Mouse (Mus musculus) kidney, adult 9 months (tissue): Measurements from ENCODE around the gene Ccer1.
A peak's percentile ranks its signal among the peaks of the same experiment; 100 is the strongest.
"Not testable (repeated sequence)": the region's sequence is repeated elsewhere in the genome, so short reads cannot be mapped to it uniquely, and the experiment has no call there.

ENCODE experiments used
- DNase-seq: peaks from one replicate; pipeline ENCODE4 v3.0.0; 2022

Ccer1 gene

GRCm38 (mm10) chr10:97692913-97693312 is at the start of gene Ccer1:
Gene Ccer1 (plus strand): TSS chr10:97693059.
- DNase-seq: no peak

- no peak for DNase-seq
Observed at GRCm38 (mm10) chr10:97643768-97644167, 49.1 kb upstream of the Ccer1 start, which contains the start of gene Epyc. Gene Epyc (plus strand): TSS chr10:97644068.

- no peak for DNase-seq
Observed at GRCm38 (mm10) chr10:97650334-97650733, 42.5 kb upstream of the Ccer1 start.

- DNase-seq: no peak
Observed at GRCm38 (mm10) chr10:97659489-97659888, 33.4 kb upstream of the Ccer1 start.

GRCm38 (mm10) chr10:97668656-97669055 is 24.2 kb upstream of the Ccer1 start:
- no peak for DNase-seq

GRCm38 (mm10) chr10:97670202-97670601 is 22.7 kb upstream of the Ccer1 start:
- DNase-seq: peak; percentile 14

GRCm38 (mm10) chr10:97673239-97673638 is 19.6 kb upstream of the Ccer1 start:
- DNase-seq: no peak

- no peak for DNase-seq
Observed at GRCm38 (mm10) chr10:97682981-97683380, 9.9 kb upstream of the Ccer1 start.

GRCm38 (mm10) chr10:97687198-97687597 is 5.7 kb upstream of the Ccer1 start:
- DNase-seq: no peak

GRCm38 (mm10) chr10:97689425-97689824 is 3.4 kb upstream of the Ccer1 start:
- DNase-seq: no peak

GRCm38 (mm10) chr10:97693398-97694135 is 708 bp downstream of the Ccer1 start:
- DNase-seq: no peak

GRCm38 (mm10) chr10:97702321-97702720 is 9.5 kb downstream of the Ccer1 start:
- DNase-seq: no peak

GRCm38 (mm10) chr10:97704562-97704961 is 11.7 kb downstream of the Ccer1 start:
- peak; percentile 54 for DNase-seq

GRCm38 (mm10) chr10:97712687-97713086 is 19.8 kb downstream of the Ccer1 start:
- DNase-seq: peak; percentile 17

- DNase-seq: no peak
Observed at GRCm38 (mm10) chr10:97714584-97714983, 21.7 kb downstream of the Ccer1 start.

GRCm38 (mm10) chr10:97715289-97715906 is 22.5 kb downstream of the Ccer1 start:
- DNase-seq: no peak

GRCm38 (mm10) chr10:97717233-97717632 is 24.4 kb downstream of the Ccer1 start:
- DNase-seq: no peak

GRCm38 (mm10) chr10:97718021-97718420 is 25.2 kb downstream of the Ccer1 start:
- no peak for DNase-seq

GRCm38 (mm10) chr10:97720625-97721024 is 27.8 kb downstream of the Ccer1 start:
- DNase-seq: peak; percentile 3

GRCm38 (mm10) chr10:97722709-97723108 is 29.9 kb downstream of the Ccer1 start:
- DNase-seq: no peak

GRCm38 (mm10) chr10:97725929-97726328 is 33.1 kb downstream of the Ccer1 start:
- DNase-seq: no peak

- DNase-seq: not testable (repeated sequence)
Observed at GRCm38 (mm10) chr10:97726655-97727054, 33.8 kb downstream of the Ccer1 start, which contains the start of gene C030005K15Rik. Gene C030005K15Rik (minus strand): TSS chr10:97726755.
